Mouse (Mus musculus) kidney, adult 2 months (tissue): Measurements from ENCODE around the gene Brpf3. TPM values are rescaled to one million over a fixed set of nuclear protein-coding genes. Genes with fewer than 3 reads are reported as not detected.
A peak's percentile ranks its signal among the peaks of the same experiment; 100 is the strongest.
"Not testable (repeated sequence)": the region's sequence is repeated elsewhere in the genome, so short reads cannot be mapped to it uniquely, and the experiment has no call there.

ENCODE experiments used
- DNase-seq: peaks from one replicate; pipeline ENCODE4 v3.0.0; 2021
- H3K27ac ChIP-seq: fragments of 200-500 bp; 2 replicates; pipeline ENCODE4 v1.5.1; 2012; ENCODE audit warnings: low read depth, low read length, control low read depth, inconsistent platforms; ENCODE audit not compliant: insufficient read depth
- H3K27me3 ChIP-seq: fragments of 200-500 bp; replicated peaks from 2 replicates; pipeline ENCODE4 v1.6.1; 2012; ENCODE audit warnings: mild to moderate bottlenecking, moderate library complexity, low read length, inconsistent platforms; ENCODE audit not compliant: control insufficient read depth, insufficient read depth
- H3K36me3 ChIP-seq: fragments of 200-500 bp; 2 replicates; pipeline ENCODE4 v1.6.1; 2012; ENCODE audit warnings: mild to moderate bottlenecking, moderate library complexity, low read length, inconsistent platforms; ENCODE audit not compliant: control insufficient read depth, insufficient read depth
- H3K4me1 ChIP-seq: fragments of 200-500 bp; 2 replicates; pipeline ENCODE4 v1.6.1; 2011; ENCODE audit warnings: low read length; ENCODE audit not compliant: control insufficient read depth, insufficient read depth
- H3K4me3 ChIP-seq: fragments of 200-500 bp; 2 replicates; pipeline ENCODE4 v1.5.1; 2011; ENCODE audit warnings: mild to moderate bottlenecking, low read depth, low read length, control low read depth; ENCODE audit not compliant: insufficient read depth
- CTCF ChIP-seq: fragments of 200-500 bp; conservative IDR thresholded peaks from 2 replicates; pipeline ENCODE4 v1.5.1; 2011; ENCODE audit warnings: low read depth, mild to moderate bottlenecking, control low read depth, low read length, moderate library complexity, mixed read lengths; ENCODE audit not compliant: insufficient read depth, insufficient read length
- POLR2A ChIP-seq: fragments of 200-500 bp; IDR thresholded peaks from one replicate; pipeline ENCODE4 v1.6.1; 2011; ENCODE audit warnings: low read depth, low read length, control low read depth
- WGBS: fragments of 180-500 bp; shearing (Covaris S2); methylation state at CpG from one replicate; pipeline ENCODE4 v1.1.7; 2018; 5-methylcytosine and 5-hydroxymethylcytosine counted together
- polyA plus RNA-seq: library from polyadenylated mRNA; depleted of rRNA; stranded (reverse); fragments of >200 nt; gene quantifications from 2 replicates; pipeline ENCODE4 v1.2.3, GENCODE M21; 2012

Gene Brpf3
- polyA plus RNA-seq, 1 experiment = 31.3 TPM

DNA sequence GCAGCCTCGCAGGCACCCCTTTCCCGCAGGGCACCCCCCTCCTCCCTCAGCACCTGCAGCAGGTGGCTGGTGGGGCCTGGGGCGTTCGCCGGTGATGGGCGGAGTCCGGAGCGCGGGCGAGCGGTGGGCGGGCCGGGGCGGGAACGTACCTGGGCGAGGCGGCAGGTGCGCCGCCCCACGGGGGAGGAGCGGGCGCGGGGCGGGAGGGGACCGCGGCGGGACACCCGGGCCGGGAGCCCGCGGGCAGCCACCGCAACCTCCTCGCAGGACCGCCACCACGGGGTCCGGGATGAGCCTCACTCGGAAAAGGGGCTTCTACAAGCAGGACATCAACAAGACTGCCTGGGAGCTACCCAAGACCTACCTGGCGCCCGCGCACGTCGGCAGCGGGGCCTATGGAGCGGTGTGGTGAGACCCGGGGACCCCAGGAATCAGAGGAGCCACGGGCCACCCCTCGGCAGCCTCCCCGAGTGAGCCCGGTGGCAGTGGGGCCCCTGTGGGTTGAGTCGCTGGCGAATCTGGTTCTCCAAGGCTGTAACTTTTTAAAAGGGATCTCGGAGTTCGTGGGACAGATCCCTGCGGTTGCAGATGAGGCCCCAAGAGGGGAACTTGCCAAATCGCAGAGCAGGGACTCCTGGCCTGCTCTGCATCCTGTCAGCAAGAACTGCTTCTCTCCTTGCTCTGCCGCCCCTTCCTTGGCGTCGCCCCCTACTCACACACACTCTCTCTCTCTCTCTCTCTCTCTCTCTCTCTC lies 31.6 kb upstream of the Brpf3 start, which contains the start of gene Mapk13:
Mapk13 (plus strand) TSS at position 177 of the 754 bp plus-strand sequence.
- WGBS = 1% methylated on average over 57 of the region's 58 CpGs
- H3K4me1 ChIP-seq = no peaks in the 10 kb centered on the region
- H3K4me3 ChIP-seq = peak within 1 kb of the TSS; percentile 73
- TF ChIP-seq POLR2A (no peak), CTCF (no peak)
- no peaks in the 10 kb centered on the region for H3K27me3 ChIP-seq
- peak; percentile 43 for DNase-seq
- H3K27ac ChIP-seq = no peak within 1 kb of the TSS
- H3K36me3 ChIP-seq = no peaks in the 10 kb centered on the region

DNA sequence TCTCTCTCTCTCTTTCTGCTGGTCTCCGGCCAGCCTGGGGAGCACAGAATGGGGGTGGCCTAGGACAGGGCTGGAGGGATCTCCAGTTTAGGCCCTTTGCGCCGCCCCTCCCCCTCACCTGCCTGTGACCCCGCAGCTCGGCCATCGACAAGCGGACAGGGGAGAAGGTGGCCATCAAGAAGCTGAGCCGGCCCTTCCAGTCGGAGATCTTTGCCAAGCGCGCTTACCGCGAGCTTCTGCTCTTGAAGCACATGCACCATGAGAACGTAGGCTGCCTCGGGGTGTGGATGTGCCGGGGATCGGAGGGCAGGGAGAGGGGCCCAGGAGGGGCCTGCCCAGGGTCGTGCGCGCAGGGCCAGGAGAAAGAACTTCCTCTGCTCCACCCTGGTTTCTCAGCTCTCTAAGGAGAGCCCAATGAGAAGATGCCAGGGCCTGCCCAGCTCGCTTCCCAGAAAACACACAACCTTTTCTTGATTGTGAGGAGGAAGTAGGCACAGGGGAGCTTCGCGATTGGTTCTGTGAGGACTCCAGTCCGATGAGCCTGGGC lies 30.9 kb upstream of the Brpf3 start:
- no peak for TF ChIP-seq CTCF
- TF ChIP-seq POLR2A = no peak
- H3K27me3 ChIP-seq = no peaks in the 10 kb centered on the region
- H3K4me1 ChIP-seq = no peaks in the 10 kb centered on the region
- 4% methylated on average over 24 of the region's 24 CpGs for whole genome bisulfite sequencing
- H3K36me3 ChIP-seq = no peaks in the 10 kb centered on the region
- no peak overlapping the region for H3K27ac ChIP-seq
- DNase-seq = peak; percentile 24
- peak overlapping the region; percentile 73 for H3K4me3 ChIP-seq

DNA sequence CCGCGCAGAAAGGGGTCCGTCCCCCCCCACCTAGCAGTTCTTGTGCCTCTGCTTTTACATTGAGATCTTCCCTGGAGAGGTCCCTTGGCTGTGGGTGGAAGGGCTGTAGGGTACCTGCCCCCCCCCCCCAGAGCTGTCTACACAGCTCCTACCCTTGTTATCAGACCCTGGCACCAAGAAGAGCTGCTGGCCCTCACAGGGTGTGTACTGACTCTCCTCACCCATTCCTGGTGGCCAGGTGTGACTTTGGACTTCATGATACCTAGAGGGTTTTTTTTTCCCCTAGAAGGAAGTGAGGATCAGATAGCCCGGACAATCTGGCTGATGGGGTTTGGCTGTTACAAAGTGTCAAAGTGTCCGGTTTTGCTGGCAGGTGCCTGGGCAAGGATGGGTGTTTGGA lies 29.6 kb upstream of the Brpf3 start:
- TF ChIP-seq POLR2A (no peak), CTCF (no peak)
- H3K4me1 ChIP-seq = no peaks in the 10 kb centered on the region
- DNase-seq = no peak
- 86% methylated on average over 5 of the region's 5 CpGs for WGBS
- no peaks in the 10 kb centered on the region for H3K36me3 ChIP-seq
- no peaks in the 10 kb centered on the region for H3K27me3 ChIP-seq
- H3K4me3 ChIP-seq = no peak overlapping the region
- no peak overlapping the region for H3K27ac ChIP-seq

DNA sequence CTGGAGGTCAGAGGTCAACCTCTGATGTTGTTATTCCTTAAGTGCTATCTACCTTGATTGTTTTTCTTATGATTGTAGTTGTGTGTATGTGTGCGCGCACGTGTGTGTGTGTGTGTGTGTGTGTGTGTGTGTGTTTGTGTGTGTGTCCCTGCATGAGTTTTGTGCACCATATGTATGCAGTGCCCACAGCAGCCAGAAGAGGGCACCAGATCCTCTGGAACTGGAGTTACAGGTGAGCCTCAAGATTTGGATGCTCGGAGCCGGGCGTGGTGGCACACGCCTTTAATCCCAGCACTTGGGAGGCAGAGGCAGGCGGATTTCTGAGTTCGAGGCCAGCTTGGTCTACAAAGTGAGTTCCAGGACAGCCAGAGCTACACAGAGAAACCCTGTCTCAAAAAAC lies 26.6 kb upstream of the Brpf3 start:
- WGBS = 96% methylated on average over 7 of the region's 9 CpGs

DNA sequence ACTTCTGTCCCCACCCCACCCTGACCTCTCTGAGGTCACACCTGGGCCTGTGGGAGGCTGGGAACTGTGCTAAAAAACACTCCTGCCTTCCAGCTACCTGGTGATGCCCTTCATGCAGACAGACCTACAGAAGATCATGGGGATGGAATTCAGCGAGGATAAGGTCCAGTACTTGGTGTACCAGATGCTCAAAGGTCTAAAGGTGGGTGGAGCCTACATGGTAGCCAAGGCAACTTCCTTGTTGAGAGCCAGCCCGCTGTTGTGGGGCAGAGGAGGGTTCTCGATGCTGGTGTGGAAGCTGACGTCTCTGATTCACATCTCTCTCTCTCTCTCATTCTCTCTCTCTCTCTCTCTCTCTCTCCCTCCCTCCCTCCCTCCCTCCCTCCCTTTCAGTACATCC lies 25.7 kb upstream of the Brpf3 start:
- WGBS = 71% methylated on average over 4 of the region's 4 CpGs
- H3K27ac ChIP-seq = no peak overlapping the region
- peak; percentile 68 for DNase-seq

More for the DNA sequence above, 26.6 kb upstream of the Brpf3 start:
- not testable (repeated sequence) for DNase-seq, H3K27ac ChIP-seq, H3K4me3 ChIP-seq, H3K27me3 ChIP-seq, H3K4me1 ChIP-seq, H3K36me3 ChIP-seq
- 0 out of 2 replicates have a peak, but pooled peaks have one; percentile 6 for TF ChIP-seq CTCF

DNA sequence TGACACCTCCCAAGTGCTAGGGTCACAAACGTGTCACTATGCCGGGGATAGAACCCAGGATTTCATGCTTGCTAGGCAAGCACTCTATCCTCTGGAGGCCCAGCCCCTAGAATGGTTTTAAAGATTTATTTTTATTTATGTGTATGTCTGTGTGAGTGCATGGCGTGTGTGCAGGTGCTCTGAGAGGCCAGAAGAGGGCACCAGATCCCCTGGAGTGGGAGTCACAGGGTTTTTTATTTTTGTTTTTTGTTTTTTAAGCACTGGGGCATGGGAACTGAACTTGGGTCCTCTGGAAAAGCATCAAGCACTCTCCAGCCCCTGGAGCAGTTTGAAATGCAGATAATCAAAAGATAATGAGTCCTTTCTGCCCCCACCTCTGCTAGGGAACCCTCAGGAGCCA lies 24.1 kb upstream of the Brpf3 start:
- TF ChIP-seq POLR2A (no peak), CTCF (peak; percentile 24; the same call in 1 of the 2 replicates)
- DNase-seq = no peak
- Histone ChIP-seq H3K36me3 (no peaks in the 10 kb centered on the region), H3K27ac (no peak overlapping the region), H3K4me1 (no peaks in the 10 kb centered on the region), H3K27me3 (no peaks in the 10 kb centered on the region), H3K4me3 (no peak overlapping the region)
- 98% methylated on average over 3 of the region's 3 CpGs for WGBS

More for the DNA sequence above, 25.7 kb upstream of the Brpf3 start:
- H3K4me1 ChIP-seq = no peaks in the 10 kb centered on the region
- no peak for TF ChIP-seq CTCF
- TF ChIP-seq POLR2A = no peak
- H3K27me3 ChIP-seq = no peaks in the 10 kb centered on the region
- H3K36me3 ChIP-seq = no peaks in the 10 kb centered on the region
- H3K4me3 ChIP-seq = no peak overlapping the region

DNA sequence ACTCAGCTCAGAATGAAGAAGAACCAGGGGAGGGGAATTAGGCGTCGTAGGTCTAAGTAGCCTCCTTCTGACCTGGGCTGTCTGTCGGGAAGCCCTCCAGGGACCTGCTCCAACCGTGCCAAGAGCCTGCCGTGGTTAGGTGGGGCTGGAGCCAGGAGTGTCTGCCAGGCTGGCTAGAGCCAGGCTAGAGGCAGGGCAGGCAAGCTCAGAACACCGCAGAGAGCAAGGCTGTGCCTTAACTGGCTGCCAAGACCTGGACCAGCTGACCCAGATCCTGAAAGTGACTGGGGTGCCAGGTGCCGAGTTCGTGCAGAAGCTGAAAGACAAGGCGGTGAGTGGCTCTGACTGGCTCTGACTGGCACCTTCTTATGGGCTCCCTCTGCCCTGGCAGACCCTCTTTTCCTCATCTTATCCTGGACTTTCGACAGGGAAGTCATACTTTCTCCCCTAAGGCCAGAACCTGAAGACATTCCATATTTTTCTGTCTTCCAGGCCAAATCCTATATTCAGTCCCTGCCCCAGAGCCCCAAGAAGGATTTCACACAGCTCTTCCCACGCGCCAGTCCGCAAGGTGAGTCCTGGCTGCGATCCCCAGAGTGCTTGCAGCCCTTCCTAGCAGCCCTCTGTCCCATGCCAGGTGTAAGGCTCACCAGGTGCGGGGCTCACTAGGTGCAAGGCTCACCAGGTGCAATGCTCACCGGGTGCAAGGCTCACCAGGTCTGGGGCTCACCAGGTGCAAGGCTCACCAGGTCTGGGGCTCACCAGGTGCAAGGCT lies 23.5 kb upstream of the Brpf3 start:
- DNase-seq = peak; percentile 71
- Histone ChIP-seq H3K36me3 (no peaks in the 10 kb centered on the region), H3K27ac (no peak overlapping the region), H3K4me3 (no peak overlapping the region), H3K4me1 (no peaks in the 10 kb centered on the region), H3K27me3 (no peaks in the 10 kb centered on the region)
- TF ChIP-seq POLR2A = no peak
- TF ChIP-seq CTCF = no peak
- 71% methylated on average over 16 of the region's 16 CpGs for WGBS
